Mouse (Mus musculus): ENCODE results near the gene St14.
A peak's percentile ranks its signal among the peaks of the same experiment; 100 is the strongest.
"Not testable (repeated sequence)": the region's sequence is repeated elsewhere in the genome, so short reads cannot be mapped to it uniquely, and the experiment has no call there.

Gene St14

GRCm38 (mm10) chr9:31086754-31087145 is 44.9 kb downstream of the St14 start:
- DNase-seq (ENCODE audit: extremely low spot score, low spot score) = no peak

- DNase-seq (ENCODE audit: extremely low spot score, low spot score) = peak; percentile 68
Measured at GRCm38 (mm10) chr9:31086085-31086753, 45.4 kb downstream of the St14 start.

- DNase-seq (ENCODE audit: extremely low spot score, low spot score) = no peak
Measured at GRCm38 (mm10) chr9:31085556-31085955, 46.1 kb downstream of the St14 start.

GRCm38 (mm10) chr9:31082771-31083170 is 48.9 kb downstream of the St14 start:
- DNase-seq (ENCODE audit: extremely low spot score, low spot score) = no peak

GRCm38 (mm10) chr9:31082054-31082666 is 49.5 kb downstream of the St14 start:
- peak; percentile 75 for DNase-seq (ENCODE audit: extremely low spot score, low spot score)

- no peak for DNase-seq (ENCODE audit: extremely low spot score, low spot score)
Measured at GRCm38 (mm10) chr9:31080726-31081125, 50.9 kb downstream of the St14 start.

GRCm38 (mm10) chr9:31074836-31075235 is 56.8 kb downstream of the St14 start:
- DNase-seq (ENCODE audit: extremely low spot score, low spot score) = no peak

- DNase-seq (ENCODE audit: extremely low spot score, low spot score) = no peak
Measured at GRCm38 (mm10) chr9:31073797-31074196, 57.9 kb downstream of the St14 start.

GRCm38 (mm10) chr9:31072256-31072655 is 59.4 kb downstream of the St14 start:
- no peak for DNase-seq (ENCODE audit: extremely low spot score, low spot score)

- no peak for DNase-seq (ENCODE audit: extremely low spot score, low spot score)
Measured at GRCm38 (mm10) chr9:31070706-31071105, 60.9 kb downstream of the St14 start.

GRCm38 (mm10) chr9:31058723-31059122 is 72.9 kb downstream of the St14 start:
- no peak for DNase-seq (ENCODE audit: extremely low spot score, low spot score)

- not testable (repeated sequence) for DNase-seq (ENCODE audit: extremely low spot score, low spot score)
Measured at GRCm38 (mm10) chr9:31051509-31051908, 80.1 kb downstream of the St14 start.

- DNase-seq (ENCODE audit: extremely low spot score, low spot score) = no peak
Measured at GRCm38 (mm10) chr9:31050208-31050607, 81.4 kb downstream of the St14 start.
